Mouse (Mus musculus): ENCODE data around the gene Ksr1.

DNA sequence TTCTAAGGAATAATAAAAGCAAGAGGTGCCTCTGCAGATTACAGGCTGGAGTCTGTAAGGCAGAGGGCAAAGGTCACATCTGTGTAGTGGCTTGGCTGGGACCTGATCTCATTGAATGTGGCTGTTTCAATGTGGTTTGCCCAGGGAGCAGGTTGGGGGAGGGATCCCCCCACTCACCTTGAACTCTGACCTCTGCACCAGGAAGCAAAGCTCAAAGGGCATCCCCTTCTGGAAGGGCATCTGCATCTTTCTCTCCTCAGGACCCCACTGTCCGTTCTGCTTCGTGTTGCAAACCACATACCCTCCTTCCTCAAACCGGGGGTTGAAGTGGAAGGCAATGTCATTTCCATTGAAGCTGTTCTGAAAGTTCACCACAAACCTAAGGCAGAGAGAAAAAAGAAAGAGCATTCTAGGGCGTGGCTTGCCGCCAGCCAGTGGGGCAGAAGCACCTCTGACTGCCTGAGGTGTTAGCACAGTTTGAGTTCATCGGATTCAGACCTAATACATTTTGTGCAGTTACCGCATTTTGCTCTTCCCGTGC lies 173.3 kb downstream of the Ksr1 start:
- TF ChIP-seq CTCF (IDR thresholded peaks at IDR 0.05; ENCODE audit: extremely low read depth, insufficient read depth, insufficient read length, insufficient replicate concordance) (no peak), POLR2A (IDR thresholded peaks at IDR 0.05; ENCODE audit: low read depth, low read length) (no peak)
